Mouse (Mus musculus) heart, postnatal 36 days (tissue): ENCODE measurements at regions not wholly inside any gene's neighbourhood (a gene's known extent, or its start where the extent isn't known, plus 50 kb on each side); places are given as distances from the start of the nearest gene placed in this dataset.

ENCODE experiments used
- DNase-seq, 2 experiments: peaks; one replicate each; pipeline ENCODE4 v3.0.0; 2021 to 2022
- intact Hi-C: fragments of 180-260 bp; cut with DNase I; formaldehyde crosslinking; loops from one replicate; pipeline ENCODE4 v1.15.1; 2025

GRCm38 (mm10) chr9:13905086-13905669 lies 77.7 kb downstream of the Fam76b start:
- DNase-seq, result no peak
- intact Hi-C loops, result no loop called here

GRCm38 (mm10) chr9:13906736-13907135 lies 79.2 kb downstream of the Fam76b start:
- no peak for DNase-seq
- intact Hi-C loops, result no loop called here

- DNase-seq, result no peak
- intact Hi-C loops, result no loop called here
These were observed 82.1 kb downstream of the Fam76b start for GRCm38 (mm10) chr9:13909604-13910003.

GRCm38 (mm10) chr9:13910091-13910490 lies 82.6 kb downstream of the Fam76b start:
- intact Hi-C loops, result no loop called here
- DNase-seq, result no peak

- intact Hi-C loops, result no loop called here
- no peak for DNase-seq
These were observed 85.9 kb downstream of the Fam76b start for GRCm38 (mm10) chr9:13913459-13913858.

GRCm38 (mm10) chr9:13914131-13914530 lies 86.6 kb downstream of the Fam76b start:
- intact Hi-C loops, result no loop called here
- no peak for DNase-seq

GRCm38 (mm10) chr9:13914847-13915246 lies 87.3 kb downstream of the Fam76b start:
- DNase-seq, result no peak
- intact Hi-C loops, result no loop called here

- intact Hi-C loops, result no loop called here
- no peak for DNase-seq
These were observed 89.3 kb downstream of the Fam76b start for GRCm38 (mm10) chr9:13916837-13917236.

- DNase-seq, result no peak
- intact Hi-C loops, result no loop called here
These were observed 91.2 kb downstream of the Fam76b start for GRCm38 (mm10) chr9:13918606-13919202.

GRCm38 (mm10) chr9:13919739-13920410 lies 92.4 kb downstream of the Fam76b start:
- intact Hi-C loops, result no loop called here
- no peak for DNase-seq

- DNase-seq, result no peak
- intact Hi-C loops, result no loop called here
These were observed 93.1 kb downstream of the Fam76b start for GRCm38 (mm10) chr9:13920623-13921022.

GRCm38 (mm10) chr9:13932001-13932508 lies 104.5 kb downstream of the Fam76b start:
- DNase-seq, result no peak
- intact Hi-C loops, result no loop called here

GRCm38 (mm10) chr9:13933404-13933803 lies 105.9 kb downstream of the Fam76b start:
- intact Hi-C loops, result no loop called here
- no peak for DNase-seq

GRCm38 (mm10) chr9:13937301-13937700 lies 109.8 kb downstream of the Fam76b start:
- DNase-seq, result no peak
- intact Hi-C loops, result no loop called here

GRCm38 (mm10) chr9:13946519-13946918 lies 119.0 kb downstream of the Fam76b start:
- DNase-seq, result no peak
- intact Hi-C loops, result no loop called here

GRCm38 (mm10) chr9:13952157-13952556 lies 124.6 kb downstream of the Fam76b start:
- intact Hi-C loops, result no loop called here

GRCm38 (mm10) chr9:13963140-13963763 lies 135.7 kb downstream of the Fam76b start:
- no peak for DNase-seq
- intact Hi-C loops, result no loop called here

More at GRCm38 (mm10) chr9:13952157-13952556, 124.6 kb downstream of the Fam76b start:
- DNase-seq, result no peak

- intact Hi-C loops, result no loop called here
- no peak for DNase-seq
These were observed 136.3 kb downstream of the Fam76b start for GRCm38 (mm10) chr9:13963796-13964195.

- intact Hi-C loops, result no loop called here
These were observed 136.7 kb downstream of the Fam76b start for GRCm38 (mm10) chr9:13964256-13964655.

GRCm38 (mm10) chr9:13966212-13966611 lies 138.7 kb downstream of the Fam76b start:
- intact Hi-C loops, result no loop called here

More at GRCm38 (mm10) chr9:13964256-13964655, 136.7 kb downstream of the Fam76b start:
- DNase-seq, result no peak

GRCm38 (mm10) chr9:13969262-13969661 lies 141.7 kb downstream of the Fam76b start:
- intact Hi-C loops, result no loop called here
- DNase-seq, result peak in 1 of 2 experiments; percentile 21

More at GRCm38 (mm10) chr9:13966212-13966611, 138.7 kb downstream of the Fam76b start:
- DNase-seq, result no peak
